Mouse (Mus musculus) fat pad, adult 2 months (tissue): ENCODE results near the gene Zbtb20.

ENCODE experiments used
- DNase-seq: peaks from one replicate; pipeline ENCODE4 v3.0.0-alpha.2; 2011; ENCODE audit warnings: low read depth, low spot score; ENCODE audit errors: extremely low read depth

Zbtb20 gene

DNA sequence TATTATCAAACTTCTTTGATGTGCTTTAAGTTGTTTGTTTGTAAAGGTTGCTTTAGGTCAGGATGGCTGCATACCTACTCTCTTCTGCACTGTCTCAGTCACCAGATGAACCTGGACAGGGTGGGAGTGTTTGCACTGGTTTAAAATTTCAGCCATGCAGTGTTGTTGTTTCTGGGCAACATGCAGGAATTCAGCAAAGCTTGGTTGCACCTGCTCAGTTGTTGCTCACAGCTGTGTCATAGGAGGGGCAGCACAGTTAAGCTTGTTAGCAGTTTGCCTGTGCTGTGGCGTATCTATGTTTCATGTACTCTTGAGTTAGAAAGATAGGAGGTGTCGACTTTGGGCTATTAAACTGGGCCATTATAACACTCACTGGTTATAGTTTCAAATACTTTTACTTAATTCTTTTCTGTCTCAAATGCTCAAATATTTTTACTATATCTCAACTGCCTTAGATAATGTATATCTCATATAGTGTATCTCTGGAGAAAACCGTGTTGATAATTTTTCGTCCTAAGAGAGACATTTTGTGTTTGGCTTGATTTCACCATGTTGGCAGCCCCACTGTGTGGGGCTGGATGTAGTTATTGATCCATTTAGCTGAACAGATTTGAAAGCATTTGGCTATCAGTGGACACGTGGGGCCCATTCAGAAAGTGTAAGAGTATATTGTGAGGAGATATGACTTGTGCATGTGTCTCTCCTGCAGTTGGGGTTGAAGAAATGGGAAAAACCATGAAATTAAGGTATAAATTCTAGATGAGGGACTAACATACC is 197.3 kb downstream of the Zbtb20 start:
- no peak for DNase-seq

DNA sequence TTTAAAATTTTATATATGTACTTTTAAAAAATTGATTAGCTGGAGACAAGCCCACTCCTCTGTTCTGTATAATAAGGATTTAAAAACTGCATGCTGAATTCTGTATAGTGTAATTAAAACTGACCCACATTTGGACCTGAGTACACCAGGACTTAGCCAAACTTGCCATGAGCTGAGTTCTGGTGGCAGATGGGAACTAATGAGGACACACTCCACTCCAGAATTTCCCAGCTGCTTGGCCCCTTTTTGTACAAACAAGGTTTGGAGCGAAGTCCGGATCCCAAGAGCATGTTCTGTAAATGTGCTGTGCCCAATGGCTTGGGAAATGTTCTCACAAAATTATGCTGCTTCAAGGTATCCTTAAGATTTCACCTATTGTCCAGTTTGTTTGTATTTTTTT is 204.7 kb downstream of the Zbtb20 start:
- no peak for DNase-seq

DNA sequence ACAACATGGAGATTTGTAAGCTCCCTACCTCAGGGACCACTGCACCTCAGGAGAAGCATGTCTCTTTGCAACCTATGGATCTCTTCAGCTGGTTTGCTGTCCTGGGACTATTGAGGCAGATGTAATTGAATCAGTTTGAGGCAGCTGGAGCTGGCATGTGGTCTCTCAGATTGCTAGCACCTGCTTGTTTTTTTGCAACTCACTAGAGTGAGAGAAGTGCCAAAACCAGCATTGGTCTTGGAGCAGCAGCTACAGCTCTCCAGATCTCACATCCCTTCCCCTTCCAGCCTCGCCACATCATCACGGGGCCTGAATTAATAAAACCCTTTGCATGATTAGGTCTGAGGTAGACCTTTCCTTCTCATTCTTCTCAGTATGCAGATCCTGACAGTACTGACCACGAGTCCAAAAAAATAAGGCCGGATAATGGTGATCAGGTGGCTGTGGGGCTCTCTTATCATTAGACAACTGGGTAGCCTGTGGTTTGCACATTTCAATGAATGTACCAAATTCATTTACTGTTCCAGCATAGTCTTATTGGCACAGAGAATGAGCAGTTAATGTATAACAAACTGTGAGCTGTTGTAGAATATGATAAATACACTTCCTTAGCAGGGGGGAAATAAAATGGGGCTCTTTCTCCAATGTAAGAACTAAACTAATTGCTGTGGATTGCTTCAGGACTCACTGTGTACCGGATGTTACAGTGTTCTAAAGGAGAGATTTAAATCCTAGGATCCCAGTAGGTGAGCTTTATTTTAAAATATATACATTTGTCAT is 205.4 kb downstream of the Zbtb20 start:
- no peak for DNase-seq

DNA sequence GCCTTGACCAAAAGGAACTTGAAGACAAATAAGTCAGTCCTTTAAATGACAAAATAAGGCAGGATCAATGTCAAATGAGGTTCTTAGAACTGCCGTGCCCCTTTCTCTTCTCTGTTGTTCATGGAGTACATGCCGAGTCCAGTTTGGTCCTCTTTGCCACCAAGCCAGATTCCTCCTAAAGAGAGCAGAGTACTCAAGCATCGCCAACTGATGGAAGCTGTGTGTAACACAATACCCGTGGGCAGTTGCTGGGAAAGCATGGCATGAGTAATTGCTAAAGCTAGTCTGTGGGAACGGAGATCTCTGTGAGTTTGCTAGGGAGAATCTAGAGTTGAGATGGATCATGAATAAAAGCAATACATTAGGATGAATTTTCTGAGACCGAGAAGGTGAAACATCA is 206.3 kb downstream of the Zbtb20 start:
- no peak for DNase-seq

DNA sequence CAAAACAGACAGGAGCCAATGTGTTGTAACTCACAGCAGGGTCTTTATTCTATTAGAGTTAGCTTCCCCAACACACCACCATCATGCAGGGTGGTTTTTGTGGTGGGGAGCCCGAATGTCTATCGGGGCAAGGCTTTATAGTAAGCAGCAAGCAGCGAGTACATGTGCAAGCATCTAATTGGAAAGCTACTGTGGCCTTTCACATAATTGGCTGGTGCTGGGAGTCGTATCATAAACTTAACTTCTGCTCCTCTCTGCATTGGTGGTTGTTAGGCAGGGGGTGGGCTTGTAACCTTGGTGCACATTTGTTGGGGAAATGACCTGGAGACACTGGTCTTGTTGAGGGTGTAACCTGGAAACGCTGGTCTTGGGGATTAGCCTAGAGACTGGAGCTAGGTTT is 207.1 kb downstream of the Zbtb20 start:
- no peak for DNase-seq

DNA sequence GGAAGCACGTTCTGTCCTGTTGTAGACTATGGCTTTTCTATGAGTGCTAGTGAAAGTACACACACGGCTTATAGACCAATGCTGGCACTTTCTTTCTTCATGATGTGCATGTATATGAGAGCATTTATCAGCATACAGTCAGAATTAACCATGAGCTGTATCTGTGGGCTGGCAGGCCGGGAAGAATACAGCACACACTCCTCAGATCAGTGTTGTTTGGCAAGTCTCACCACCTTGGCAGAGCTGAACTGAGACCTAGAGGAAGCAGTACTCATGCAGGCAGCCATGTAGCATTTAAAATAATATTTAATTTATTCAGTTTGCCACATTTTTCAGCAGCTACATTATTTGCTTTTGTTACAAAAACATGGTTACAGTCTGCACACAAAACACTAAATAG is 214.5 kb downstream of the Zbtb20 start:
- no peak for DNase-seq

DNA sequence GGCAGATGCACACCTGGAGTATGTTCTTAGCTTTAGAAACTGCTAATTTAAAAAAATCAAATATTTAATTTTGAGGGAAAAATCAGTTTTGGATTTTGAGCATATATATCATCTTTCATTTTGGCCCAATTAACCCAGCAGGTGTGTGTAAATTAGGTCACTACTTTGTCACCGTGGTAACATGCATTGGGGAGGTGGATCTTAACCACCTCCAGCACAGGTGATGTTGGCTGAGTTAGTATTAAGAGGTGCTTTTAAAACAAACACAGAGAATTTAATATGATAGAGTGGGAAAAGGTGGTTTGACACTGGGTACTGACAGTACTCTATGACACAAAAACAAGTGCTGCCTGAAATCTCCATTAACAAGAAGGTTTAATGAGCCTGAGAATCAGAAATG is 218.5 kb downstream of the Zbtb20 start:
- DNase-seq, result no peak

DNA sequence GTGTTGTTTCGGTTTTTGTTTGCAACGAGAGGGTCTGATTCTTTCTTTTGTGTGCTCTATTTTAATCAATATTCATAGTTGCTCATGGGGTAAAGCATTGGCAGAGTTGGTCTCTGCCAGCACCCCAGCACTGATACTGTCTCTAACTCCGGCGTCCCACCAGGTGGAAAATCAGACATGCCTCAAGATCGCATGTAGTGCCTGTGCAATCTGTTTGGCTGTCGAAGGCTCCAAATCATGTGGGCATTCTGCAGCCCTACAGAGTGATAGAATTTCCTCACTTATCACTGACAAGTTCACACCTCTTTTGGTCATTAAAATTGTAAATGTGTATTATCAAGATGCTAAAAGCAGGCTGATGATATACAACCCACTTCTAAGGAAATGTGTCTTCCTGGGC is 219.1 kb downstream of the Zbtb20 start:
- DNase-seq, result no peak

DNA sequence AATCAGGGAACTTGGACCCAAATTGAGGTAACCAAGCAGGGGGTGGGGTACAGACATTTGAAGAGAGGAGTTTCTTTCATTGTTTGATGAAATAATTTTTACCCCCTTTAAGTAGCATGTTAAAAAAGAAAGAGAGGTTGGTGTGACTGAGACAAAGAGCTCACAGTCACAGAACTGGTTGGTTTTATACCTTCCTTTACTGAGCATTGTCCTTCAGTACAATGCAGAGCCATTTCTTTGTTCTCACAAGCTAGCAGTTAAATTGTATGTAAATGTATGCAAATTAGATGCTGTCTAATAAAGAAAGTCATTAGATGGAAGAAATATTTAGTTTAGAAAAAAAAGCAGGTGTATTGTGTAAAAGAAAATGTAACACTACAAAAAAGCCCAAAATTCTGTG is 220.4 kb downstream of the Zbtb20 start:
- no peak for DNase-seq

DNA sequence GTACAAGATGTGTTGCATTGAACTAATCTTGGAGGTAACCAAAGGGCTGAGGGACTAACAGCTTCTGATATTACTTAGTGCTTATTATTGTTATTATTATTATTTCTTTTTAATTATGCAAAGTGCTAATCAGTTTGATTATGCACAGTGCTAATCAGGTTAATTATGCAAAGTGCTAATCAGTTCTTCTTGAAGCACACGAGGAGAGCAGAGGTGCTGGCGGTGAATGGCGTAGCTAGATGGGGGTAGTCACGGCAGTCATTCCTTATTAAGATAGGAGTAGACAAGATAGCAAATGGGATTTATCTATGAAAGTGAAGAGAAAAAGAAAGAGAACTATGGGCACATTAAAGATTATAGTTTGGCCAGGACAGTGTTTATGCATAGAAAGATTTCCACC is 222.5 kb downstream of the Zbtb20 start:
- DNase-seq, result no peak

DNA sequence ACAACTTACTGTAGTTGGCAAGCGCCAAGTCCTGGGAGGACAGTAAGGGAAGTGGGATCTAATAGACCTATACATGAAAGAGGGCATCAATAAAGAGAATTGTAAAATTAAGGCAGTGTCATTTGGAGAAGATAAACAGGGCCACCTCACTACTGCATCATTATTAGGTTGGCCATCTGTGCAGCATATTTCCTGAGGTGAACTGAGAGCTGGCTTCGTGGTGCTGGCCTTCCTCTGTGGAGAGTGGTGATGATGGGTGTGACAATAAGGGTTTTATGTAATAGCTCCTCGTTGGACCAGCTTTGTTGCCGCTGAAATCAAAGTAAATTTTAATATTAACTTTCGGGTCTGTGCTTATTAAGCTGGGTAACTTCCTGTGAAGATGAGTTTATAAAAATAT is 223.0 kb downstream of the Zbtb20 start:
- no peak for DNase-seq

DNA sequence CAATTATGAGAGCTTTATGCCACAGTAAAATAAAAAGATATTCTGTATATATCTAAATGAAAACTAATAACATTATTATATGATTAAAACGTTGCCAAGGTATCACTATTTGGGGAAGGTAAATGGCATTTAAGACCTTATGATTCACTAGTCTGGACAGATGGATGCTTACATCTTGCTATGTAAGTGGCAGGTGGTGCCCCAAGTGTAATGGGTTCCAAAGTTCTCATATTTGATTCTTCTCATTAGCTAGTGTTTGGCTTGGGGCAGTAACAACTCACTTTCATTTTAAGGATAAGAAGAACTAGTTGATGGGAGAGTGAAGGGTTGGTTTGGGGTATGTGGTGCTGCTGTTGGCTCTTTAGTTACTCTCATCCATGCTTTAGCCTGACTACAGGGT is 235.6 kb downstream of the Zbtb20 start:
- DNase-seq, result no peak

DNA sequence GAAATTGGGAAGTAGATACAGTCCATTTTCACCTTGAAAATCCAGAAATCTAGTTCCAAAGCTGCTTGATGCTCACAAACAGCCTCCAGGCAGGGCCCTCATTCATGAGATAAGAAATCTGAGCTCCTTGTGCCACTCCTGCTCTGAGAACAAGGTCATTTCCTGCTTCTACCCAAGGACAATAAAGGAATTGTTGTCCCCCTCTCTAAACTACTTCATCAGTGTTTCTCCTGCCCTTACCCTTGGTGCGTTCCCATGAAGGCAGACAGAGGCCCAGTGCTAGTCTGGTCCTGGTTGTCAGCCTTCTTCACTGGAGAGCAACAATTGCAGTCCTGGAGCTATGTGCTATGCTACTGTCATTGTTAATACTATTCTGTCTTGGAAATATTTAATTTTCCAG is 238.3 kb downstream of the Zbtb20 start:
- no peak for DNase-seq

DNA sequence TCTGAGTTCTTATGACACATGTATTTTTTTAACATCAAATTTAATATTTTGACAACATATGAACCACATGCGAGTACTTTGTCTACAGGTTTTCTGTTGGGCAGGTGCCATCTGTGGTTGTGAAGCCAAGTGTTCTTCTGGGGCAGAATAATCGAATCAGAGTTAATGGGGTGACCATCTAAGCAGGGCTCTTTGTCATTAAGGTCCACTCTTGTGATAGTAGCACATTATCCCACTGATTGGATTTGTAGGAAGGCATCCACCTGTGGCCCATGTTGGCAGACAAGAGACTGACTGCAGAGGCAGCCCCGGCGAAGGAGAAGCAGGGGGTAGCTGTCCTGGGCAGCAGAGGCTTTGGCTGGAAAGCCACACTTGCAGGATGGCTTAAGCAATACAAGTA is 254.3 kb downstream of the Zbtb20 start:
- no peak for DNase-seq

DNA sequence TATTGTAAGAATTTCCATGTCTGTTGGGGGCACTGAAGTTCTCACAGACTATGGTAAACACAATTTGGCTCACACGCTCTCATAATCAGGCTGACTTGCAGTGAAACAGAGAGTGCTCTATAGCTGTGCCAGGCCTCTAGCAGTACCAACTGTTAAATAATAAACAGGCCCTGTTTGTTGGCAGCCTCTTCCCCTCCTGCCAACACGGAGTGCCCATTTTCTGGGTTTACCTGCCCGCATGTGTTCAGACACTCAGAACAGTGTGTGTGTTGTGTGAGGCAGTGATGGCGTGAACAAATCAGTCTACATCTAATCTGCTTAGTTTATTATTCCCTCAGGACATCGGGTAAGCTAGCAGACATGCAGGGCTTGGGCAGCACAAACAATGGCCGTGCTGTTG is 254.9 kb downstream of the Zbtb20 start:
- no peak for DNase-seq

DNA sequence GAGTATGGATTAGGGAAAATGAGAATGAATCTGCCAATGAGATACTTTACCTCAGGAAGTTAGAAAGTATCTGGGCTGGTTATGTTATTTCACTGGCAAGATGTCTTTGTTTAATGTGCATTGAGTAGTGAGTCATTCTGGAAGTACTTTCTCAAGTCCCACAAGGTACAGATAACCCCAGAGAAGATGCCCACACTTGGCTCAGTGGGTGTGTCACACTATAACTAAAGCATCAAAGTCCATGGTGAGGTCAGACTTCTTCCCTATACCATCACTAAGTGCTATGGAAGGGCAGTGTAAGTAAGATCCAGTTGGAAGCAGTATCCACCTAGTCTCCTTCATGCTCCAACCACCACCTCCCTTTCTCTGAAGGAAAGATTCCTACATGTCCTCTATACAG is 255.4 kb downstream of the Zbtb20 start:
- DNase-seq, result no peak

DNA sequence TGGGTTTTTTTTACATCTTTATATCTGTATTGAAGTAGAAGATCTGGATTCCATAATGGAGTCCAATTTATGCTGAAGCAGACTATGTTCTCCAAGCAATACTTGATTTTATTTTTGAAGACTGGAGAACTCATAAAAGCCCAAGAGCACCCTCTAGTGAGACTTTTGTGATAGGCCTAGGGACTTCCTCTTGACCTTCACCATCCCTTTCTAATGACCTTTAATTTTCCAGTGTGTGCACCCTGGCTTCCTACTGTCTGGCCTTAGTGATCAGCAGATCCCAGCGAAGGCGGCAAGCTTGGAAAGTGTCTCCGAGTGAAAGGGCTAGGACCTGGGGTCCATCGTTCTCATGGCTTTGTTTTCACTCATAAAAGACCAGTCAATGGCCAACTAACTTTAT is 292.8 kb downstream of the Zbtb20 start:
- no peak for DNase-seq

DNA sequence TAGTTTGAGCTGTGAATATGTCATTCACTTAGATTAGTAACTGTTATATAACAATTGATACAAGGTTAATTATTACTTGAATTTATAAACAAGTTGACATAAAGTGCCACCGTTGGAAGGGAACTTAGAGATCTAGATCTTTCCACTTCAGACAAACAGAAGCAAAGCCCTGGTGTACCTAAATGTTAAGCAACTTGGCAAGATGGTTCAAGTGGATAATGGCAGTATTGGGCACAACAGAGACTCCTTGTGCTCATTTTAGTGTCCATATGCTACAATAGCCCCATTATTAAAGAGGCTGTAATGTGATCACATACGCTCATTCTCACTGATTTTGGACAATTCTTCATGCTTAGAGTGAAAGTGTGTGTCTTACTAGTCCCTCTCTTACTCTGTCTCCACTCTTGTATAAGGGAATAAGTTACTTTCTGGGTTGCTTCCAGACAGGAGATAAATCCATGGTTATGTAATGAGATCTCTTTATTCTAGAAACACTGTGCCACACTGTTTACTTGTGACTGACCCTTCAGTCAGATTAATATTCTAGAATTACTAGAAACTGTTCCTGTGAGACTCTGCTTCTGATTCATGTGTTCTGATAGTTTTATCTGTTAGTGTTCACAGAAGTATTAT is 293.7 kb downstream of the Zbtb20 start:
- peak; percentile 70 for DNase-seq

DNA sequence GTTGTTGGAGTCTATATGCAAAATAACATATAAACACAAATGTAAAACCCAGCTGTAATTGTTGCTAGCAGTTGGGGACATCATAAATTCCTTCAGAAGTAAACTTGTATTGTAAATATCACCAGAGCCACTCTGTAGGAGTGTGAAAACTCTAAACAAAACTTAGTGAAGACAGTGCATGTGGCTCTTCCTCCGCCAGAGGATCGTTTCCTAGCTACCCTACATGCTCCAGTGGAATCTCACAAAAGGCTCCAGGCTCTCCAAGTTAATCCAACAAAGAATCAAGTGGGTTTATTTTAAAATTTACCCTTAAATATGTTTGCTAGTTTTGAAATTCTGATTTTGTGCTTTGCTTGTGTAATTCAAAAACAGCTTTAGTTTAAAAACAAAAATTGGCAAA is 296.5 kb downstream of the Zbtb20 start:
- no peak for DNase-seq

DNA sequence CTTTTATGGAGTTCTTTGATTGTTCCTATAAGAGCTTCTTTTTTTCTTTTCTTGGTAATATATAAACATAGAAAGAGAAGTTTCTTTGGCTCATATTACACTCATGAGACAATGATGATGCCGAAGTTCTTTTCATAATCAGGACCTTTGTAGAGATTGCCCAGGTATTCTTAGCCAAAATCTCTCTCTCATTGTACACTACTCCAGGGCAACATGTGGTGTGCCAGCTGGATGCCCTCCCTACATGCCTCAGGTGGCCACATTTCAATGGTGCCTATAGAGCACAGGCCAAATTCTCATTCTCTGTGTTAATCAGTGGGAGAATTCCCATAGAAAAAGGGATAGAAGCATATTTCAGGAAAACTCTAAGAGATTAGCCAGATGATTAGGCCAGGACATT is 297.2 kb downstream of the Zbtb20 start:
- no peak for DNase-seq

DNA sequence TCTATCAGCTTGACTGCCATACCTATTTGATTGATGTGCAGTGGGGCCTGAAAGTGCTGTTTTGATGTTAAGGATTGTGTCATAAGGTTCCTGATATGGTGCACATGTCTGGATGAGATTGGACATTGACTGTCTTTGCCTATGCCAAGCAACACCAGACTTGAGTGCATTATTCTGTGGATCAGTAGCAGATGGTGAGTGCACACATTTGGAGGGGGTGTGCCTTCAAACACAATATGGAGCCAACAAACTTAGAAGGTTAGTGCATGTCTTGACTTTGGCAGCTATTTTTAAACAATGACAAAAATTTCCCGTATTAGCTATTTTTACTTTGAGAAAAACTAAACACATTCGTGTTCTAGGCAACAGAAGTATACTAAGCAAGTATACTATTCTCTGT is 299.1 kb downstream of the Zbtb20 start:
- no peak for DNase-seq

DNA sequence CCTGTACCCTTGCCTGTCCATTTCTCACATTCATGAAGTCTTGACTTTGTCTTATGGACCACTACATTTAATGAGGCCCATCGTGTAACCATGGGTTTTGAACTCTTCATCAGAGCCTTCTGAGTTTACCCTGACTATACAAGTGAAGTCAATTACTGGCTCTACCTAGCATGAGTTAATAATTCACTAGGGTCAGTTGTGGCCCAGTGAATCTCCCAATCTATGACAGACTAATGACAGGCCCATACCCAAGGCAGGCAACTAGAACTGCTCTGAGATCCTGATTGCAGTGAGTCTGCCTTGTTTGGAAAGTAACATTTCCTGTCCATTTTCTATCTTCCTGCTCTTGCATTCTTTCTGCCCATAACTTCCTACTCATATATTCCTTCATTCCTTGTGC is 305.4 kb downstream of the Zbtb20 start:
- DNase-seq, result no peak
